Mouse (Mus musculus): Measurements from ENCODE around the gene 1700001C02Rik. TPM values are rescaled to one million over a fixed set of nuclear protein-coding genes. Genes with fewer than 3 reads are reported as not detected.

1700001C02Rik gene
- polyA plus RNA-seq, 1 experiment from 2014 or later, result 0.95 TPM

- WGBS, result 67% methylated on average over 5 of the region's 5 CpGs
- Histone ChIP-seq H3K4me1 (ENCODE audit: control insufficient read depth, insufficient read depth, low read length) (no peaks in the 10 kb centered on the region), H3K27ac (ENCODE audit: low read length) (no peak overlapping the region), H3K27me3 (ENCODE audit: control insufficient read depth, insufficient read depth, low read length) (no peaks in the 10 kb centered on the region), H3K4me3 (ENCODE audit: low read length) (no peak overlapping the region), H3K4me2 (ENCODE audit: low read depth, low read length) (no peak overlapping the region), H3K9ac (ENCODE audit: low read length) (no peak overlapping the region), H3K36me3 (ENCODE audit: control insufficient read depth, insufficient read depth) (no peaks in the 10 kb centered on the region), H3K9me3 (replicated peaks; ENCODE audit: control insufficient read depth, low read length) (no peaks in the 10 kb centered on the region)
- no peak for ATAC-seq (replicated peaks; ENCODE audit: extremely low read depth, insufficient read depth, low FRiP score)
Measured at GRCm38 (mm10) chr5:30527129-30527528, 61.3 kb downstream of the 1700001C02Rik start.

GRCm38 (mm10) chr5:30528906-30529305, 63.1 kb downstream of the 1700001C02Rik start:
- Histone ChIP-seq H3K9ac (ENCODE audit: low read length) (no peak overlapping the region), H3K36me3 (ENCODE audit: control insufficient read depth, insufficient read depth) (no peaks in the 10 kb centered on the region), H3K9me3 (replicated peaks; ENCODE audit: control insufficient read depth, low read length) (no peaks in the 10 kb centered on the region), H3K4me1 (ENCODE audit: control insufficient read depth, insufficient read depth, low read length) (no peaks in the 10 kb centered on the region), H3K27me3 (ENCODE audit: control insufficient read depth, insufficient read depth, low read length) (no peaks in the 10 kb centered on the region), H3K4me3 (ENCODE audit: low read length) (no peak overlapping the region), H3K4me2 (ENCODE audit: low read depth, low read length) (no peak overlapping the region), H3K27ac (ENCODE audit: low read length) (no peak overlapping the region)
- ATAC-seq (replicated peaks; ENCODE audit: extremely low read depth, insufficient read depth, low FRiP score), result no peak
- WGBS, result 42% methylated on average over 4 of the region's 4 CpGs

Other genes starting within 250 kb of the 1700001C02Rik start
- 12.8 and 14.2 TPM in 2 replicates for gene Selenoi, start 233.5 kb upstream of the 1700001C02Rik start, polyA plus RNA-seq (2015; fragmentation: Nextera tagmentation; extraction: Ambion mirVana)
- gene Drc1, start 184.7 kb upstream of the 1700001C02Rik start, polyA plus RNA-seq (2015; fragmentation: Nextera tagmentation; extraction: Ambion mirVana), result 1.7 and 3.3 TPM in 2 replicates
- gene Otof, start 4.1 kb upstream of the 1700001C02Rik start, polyA plus RNA-seq (2015; fragmentation: Nextera tagmentation; extraction: Ambion mirVana), result 0.16 and 0.17 TPM in 2 replicates
- gene Cib4, start 79.8 kb downstream of the 1700001C02Rik start, polyA plus RNA-seq (2015; fragmentation: Nextera tagmentation; extraction: Ambion mirVana), result not detected in 2 replicates
- gene Kcnk3, start 122.1 kb downstream of the 1700001C02Rik start, polyA plus RNA-seq (2015; fragmentation: Nextera tagmentation; extraction: Ambion mirVana), result 15.3 and 19.2 TPM in 2 replicates
- 25.6 and 25.7 TPM in 2 replicates for gene Slc35f6, start 181.9 kb downstream of the 1700001C02Rik start, polyA plus RNA-seq (2015; fragmentation: Nextera tagmentation; extraction: Ambion mirVana)
- 210 and 225 TPM in 2 replicates for gene Cenpa, start 200.7 kb downstream of the 1700001C02Rik start, polyA plus RNA-seq (2015; fragmentation: Nextera tagmentation; extraction: Ambion mirVana)
- gene Dpysl5, start 245.5 kb downstream of the 1700001C02Rik start, polyA plus RNA-seq (2015; fragmentation: Nextera tagmentation; extraction: Ambion mirVana), result 2.0 and 2.2 TPM in 2 replicates

Data from heart, embryonic 16.5 days (tissue).